Mouse (Mus musculus) liver, adult 2 months (tissue): Measurements from ENCODE around the gene Sema3g.

Experiments
- CTCF ChIP-seq: fragments of 200-500 bp; IDR thresholded peaks from 2 replicates; pipeline ENCODE4 v1.5.1; 2011; ENCODE audit warnings: low read depth, low read length, control low read depth
- POLR2A ChIP-seq: fragments of 200-500 bp; IDR thresholded peaks from 2 replicates; pipeline ENCODE4 v1.6.1; 2011; ENCODE audit warnings: low read length, control low read depth; ENCODE audit not compliant: insufficient read depth; ENCODE audit errors: extremely low read depth

DNA sequence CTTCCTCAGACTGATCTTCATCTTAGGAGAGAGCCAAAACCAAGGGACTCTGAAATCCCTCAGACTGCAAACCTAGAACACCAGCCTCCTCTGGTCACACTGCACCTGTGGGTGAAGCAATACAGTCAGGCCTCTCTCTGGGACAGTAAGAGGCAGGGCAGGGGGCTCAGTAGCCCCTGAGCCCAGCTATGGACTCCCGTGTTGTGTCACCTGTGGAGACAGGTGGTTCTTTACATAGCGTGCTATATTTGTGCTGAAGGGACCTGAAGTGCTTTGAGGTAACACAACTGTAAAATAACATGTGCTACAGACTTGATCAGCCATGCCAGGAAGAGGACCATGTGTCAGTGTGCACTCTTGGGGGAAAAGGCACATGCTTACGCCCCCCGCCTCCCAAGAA lies 22.1 kb upstream of the Sema3g start:
- TF ChIP-seq CTCF = no peak
- no peak for TF ChIP-seq POLR2A
